Mouse (Mus musculus) heart, postnatal 4 days (tissue): ENCODE results near the gene Dctn2. TPM values are rescaled to one million over a fixed set of nuclear protein-coding genes. Genes with fewer than 3 reads are reported as not detected.

Source experiments
- DNase-seq: peaks from one replicate; pipeline ENCODE4 v3.0.0; 2021
- total RNA-seq, 2 experiments: library from RNA; stranded (reverse); gene quantifications; 2 replicates each; pipeline ENCODE4 v1.2.3; 2021

Dctn2 gene
- total RNA-seq, 2 experiments from 2014 or later, result 151 to 159 TPM

GRCm38 (mm10) chr10:127318009-127318408, 51.8 kb downstream of the Dctn2 start:
- no peak for DNase-seq

GRCm38 (mm10) chr10:127319969-127320368, 53.8 kb downstream of the Dctn2 start:
- no peak for DNase-seq

- DNase-seq, result no peak
Measured at GRCm38 (mm10) chr10:127321621-127322020, 55.5 kb downstream of the Dctn2 start, which contains the start of gene Arhgap9. TSS of gene Arhgap9 (plus strand) at chr10:127321964.

- no peak for DNase-seq
Measured at GRCm38 (mm10) chr10:127322178-127322577, 56.0 kb downstream of the Dctn2 start.

GRCm38 (mm10) chr10:127322669-127323068, 56.5 kb downstream of the Dctn2 start:
- DNase-seq, result no peak

GRCm38 (mm10) chr10:127323131-127323855, 57.1 kb downstream of the Dctn2 start:
- DNase-seq, result no peak

GRCm38 (mm10) chr10:127324495-127324894, 58.3 kb downstream of the Dctn2 start:
- peak; percentile 43 for DNase-seq

- DNase-seq, result no peak
Measured at GRCm38 (mm10) chr10:127325454-127326016, 59.4 kb downstream of the Dctn2 start.

- DNase-seq, result peak; percentile 53
Measured at GRCm38 (mm10) chr10:127326017-127326801, 60.0 kb downstream of the Dctn2 start.

- peak; percentile 30 for DNase-seq
Measured at GRCm38 (mm10) chr10:127326828-127327227, 60.7 kb downstream of the Dctn2 start.

- no peak for DNase-seq
Measured at GRCm38 (mm10) chr10:127327461-127328145, 61.4 kb downstream of the Dctn2 start.

GRCm38 (mm10) chr10:127330212-127330611, 64.0 kb downstream of the Dctn2 start:
- no peak for DNase-seq

Other genes with a start within 250 kb of the Dctn2 start
- 10 to 100 TPM; 65.1 to 68.0 TPM for gene Tsfm, start 235.5 kb upstream of the Dctn2 start, total RNA-seq
- 10 to 100 TPM; 11.5 TPM for gene Mettl1, start 225.0 kb upstream of the Dctn2 start, total RNA-seq
- under 1 TPM; 0.18 to 0.29 TPM for gene Eef1akmt3, start 224.9 kb upstream of the Dctn2 start, total RNA-seq
- under 1 TPM in 1 of 2 experiments, not detected in 1; 0.45 TPM for gene Cyp27b1, start 218.1 kb upstream of the Dctn2 start, total RNA-seq
- gene March9, start 206.2 kb upstream of the Dctn2 start, total RNA-seq, result 1 to 10 TPM; 1.7 to 1.8 TPM
- 100 to 1,000 TPM; 289 to 314 TPM for gene Cdk4, start 202.8 kb upstream of the Dctn2 start, total RNA-seq
- gene Tspan31, start 196.1 kb upstream of the Dctn2 start, total RNA-seq, result 10 to 100 TPM; 49.2 to 49.7 TPM
- 1 to 10 TPM; 2.1 to 2.8 TPM for gene Agap2, start 191.1 kb upstream of the Dctn2 start, total RNA-seq
- gene Os9, start 145.2 kb upstream of the Dctn2 start, total RNA-seq, result 10 to 100 TPM; 33.0 to 35.4 TPM
- 1 to 10 TPM; 2.2 to 2.7 TPM for gene B4galnt1, start 101.1 kb upstream of the Dctn2 start, total RNA-seq
- gene Slc26a10, start 85.7 kb upstream of the Dctn2 start, total RNA-seq, result 10 to 100 TPM; 25.7 to 31.8 TPM
- 10 to 100 TPM; 19.9 to 21.0 TPM for gene Arhgef25, start 76.3 kb upstream of the Dctn2 start, total RNA-seq
- gene Dtx3, start 70.6 kb upstream of the Dctn2 start, total RNA-seq, result 10 to 100 TPM; 50.0 to 53.8 TPM
- gene Pip4k2c, start 54.8 kb upstream of the Dctn2 start, total RNA-seq, result 10 to 100 TPM; 25.7 to 26.6 TPM
- gene Kif5a, start 3.0 kb upstream of the Dctn2 start, total RNA-seq, result 1 to 10 TPM in 1 of 2 experiments, under 1 TPM in 1; 0.70 to 1.2 TPM
- 10 to 100 TPM; 41.7 to 43.2 TPM for gene Mbd6, start 22.6 kb downstream of the Dctn2 start, total RNA-seq
- gene Mars, start 45.4 kb downstream of the Dctn2 start, total RNA-seq, result 10 to 100 TPM; 49.6 to 50.1 TPM
- gene Arhgap9, start 55.6 kb downstream of the Dctn2 start, total RNA-seq, result 1 to 10 TPM; 2.0 to 2.9 TPM
- gene Gli1, start 75.6 kb downstream of the Dctn2 start, total RNA-seq, result 1 to 10 TPM; 4.0 to 4.1 TPM
- not detected for gene Inhbe, start 88.0 kb downstream of the Dctn2 start, total RNA-seq
- not detected for gene Inhbc, start 104.1 kb downstream of the Dctn2 start, total RNA-seq
- gene R3hdm2, start 114.0 kb downstream of the Dctn2 start, total RNA-seq, result 100 to 1,000 TPM; 115 to 116 TPM
- 1 to 10 TPM; 1.8 to 1.9 TPM for gene Stac3, start 235.3 kb downstream of the Dctn2 start, total RNA-seq
- 10 to 100 TPM; 34.2 to 34.9 TPM for gene Ndufa4l2, start 248.6 kb downstream of the Dctn2 start, total RNA-seq